Mouse (Mus musculus): ENCODE data around the gene AI467606. TPM values are rescaled to one million over a fixed set of nuclear protein-coding genes. Genes with fewer than 3 reads are reported as not detected.
"Not testable (repeated sequence)": the region's sequence is repeated elsewhere in the genome, so short reads cannot be mapped to it uniquely, and the experiment has no call there.

Gene AI467606
- polyA plus RNA-seq, 1 experiment: 2.1 TPM

GRCm38 (mm10) chr7:127076188-127076587, 15.0 kb upstream of the AI467606 start:
- H3K27ac ChIP-seq (ENCODE audit: insufficient read depth, low read length): no peak overlapping the region
- H3K4me3 ChIP-seq (replicated peaks; ENCODE audit: insufficient read depth, low read depth, low read length): no peak overlapping the region
- DNase-seq: no peak
- 88% methylated on average over 5 of the region's 5 CpGs for WGBS
- TF ChIP-seq CTCF (IDR thresholded peaks at IDR 0.05; ENCODE audit: borderline replicate concordance, insufficient read depth, low read depth, low read length) (no peak), POLR2A (IDR thresholded peaks at IDR 0.05; ENCODE audit: borderline replicate concordance, insufficient read depth, low read length) (no peak)
- no peaks in the 10 kb centered on the region for H3K4me1 ChIP-seq (ENCODE audit: control insufficient read depth, insufficient read depth, low read length)
- H3K27me3 ChIP-seq (ENCODE audit: control insufficient read depth, insufficient read depth, low read length): no peaks in the 10 kb centered on the region

GRCm38 (mm10) chr7:127077692-127078091, 13.5 kb upstream of the AI467606 start:
- TF ChIP-seq CTCF (IDR thresholded peaks at IDR 0.05; ENCODE audit: borderline replicate concordance, insufficient read depth, low read depth, low read length) (no peak), POLR2A (IDR thresholded peaks at IDR 0.05; ENCODE audit: borderline replicate concordance, insufficient read depth, low read length) (no peak)
- DNase-seq: no peak
- H3K27me3 ChIP-seq (ENCODE audit: control insufficient read depth, insufficient read depth, low read length): no peaks in the 10 kb centered on the region
- H3K27ac ChIP-seq (ENCODE audit: insufficient read depth, low read length): no peak overlapping the region
- H3K4me1 ChIP-seq (ENCODE audit: control insufficient read depth, insufficient read depth, low read length): no peaks in the 10 kb centered on the region
- no peak overlapping the region for H3K4me3 ChIP-seq (replicated peaks; ENCODE audit: insufficient read depth, low read depth, low read length)
- 86% methylated on average over 3 of the region's 3 CpGs for WGBS

GRCm38 (mm10) chr7:127080045-127080444, 11.1 kb upstream of the AI467606 start:
- 59% methylated on average over 3 of the region's 3 CpGs for WGBS
- TF ChIP-seq CTCF (IDR thresholded peaks at IDR 0.05; ENCODE audit: borderline replicate concordance, insufficient read depth, low read depth, low read length): no peak
- TF ChIP-seq POLR2A (IDR thresholded peaks at IDR 0.05; ENCODE audit: borderline replicate concordance, insufficient read depth, low read length): no peak

GRCm38 (mm10) chr7:127082271-127082670, 8.9 kb upstream of the AI467606 start:
- 80% methylated on average over 8 of the region's 8 CpGs for WGBS
- H3K4me1 ChIP-seq (ENCODE audit: control insufficient read depth, insufficient read depth, low read length): no peaks in the 10 kb centered on the region
- no peak for DNase-seq
- no peak overlapping the region for H3K4me3 ChIP-seq (replicated peaks; ENCODE audit: insufficient read depth, low read depth, low read length)
- no peak for TF ChIP-seq CTCF (IDR thresholded peaks at IDR 0.05; ENCODE audit: borderline replicate concordance, insufficient read depth, low read depth, low read length)
- TF ChIP-seq POLR2A (IDR thresholded peaks at IDR 0.05; ENCODE audit: borderline replicate concordance, insufficient read depth, low read length): no peak
- no peak overlapping the region for H3K27ac ChIP-seq (ENCODE audit: insufficient read depth, low read length)
- no peaks in the 10 kb centered on the region for H3K27me3 ChIP-seq (ENCODE audit: control insufficient read depth, insufficient read depth, low read length)

More at GRCm38 (mm10) chr7:127080045-127080444, 11.1 kb upstream of the AI467606 start:
- H3K4me1 ChIP-seq (ENCODE audit: control insufficient read depth, insufficient read depth, low read length): no peaks in the 10 kb centered on the region
- H3K27ac ChIP-seq (ENCODE audit: insufficient read depth, low read length): no peak overlapping the region
- H3K4me3 ChIP-seq (replicated peaks; ENCODE audit: insufficient read depth, low read depth, low read length): no peak overlapping the region
- no peak for DNase-seq
- no peaks in the 10 kb centered on the region for H3K27me3 ChIP-seq (ENCODE audit: control insufficient read depth, insufficient read depth, low read length)

- no peak overlapping the region for H3K27ac ChIP-seq (ENCODE audit: insufficient read depth, low read length)
- 61% methylated on average over 2 of the region's 2 CpGs for WGBS
- no peaks in the 10 kb centered on the region for H3K4me1 ChIP-seq (ENCODE audit: control insufficient read depth, insufficient read depth, low read length)
- H3K27me3 ChIP-seq (ENCODE audit: control insufficient read depth, insufficient read depth, low read length): no peaks in the 10 kb centered on the region
- no peak for TF ChIP-seq POLR2A (IDR thresholded peaks at IDR 0.05; ENCODE audit: borderline replicate concordance, insufficient read depth, low read length)
- TF ChIP-seq CTCF (IDR thresholded peaks at IDR 0.05; ENCODE audit: borderline replicate concordance, insufficient read depth, low read depth, low read length): no peak
- no peak for DNase-seq
- no peak overlapping the region for H3K4me3 ChIP-seq (replicated peaks; ENCODE audit: insufficient read depth, low read depth, low read length)
Observed at GRCm38 (mm10) chr7:127082995-127083394, 8.2 kb upstream of the AI467606 start.

GRCm38 (mm10) chr7:127083689-127084088, 7.5 kb upstream of the AI467606 start:
- DNase-seq: no peak
- H3K27me3 ChIP-seq (ENCODE audit: control insufficient read depth, insufficient read depth, low read length): no peaks in the 10 kb centered on the region
- WGBS: 81% methylated on average over 4 of the region's 4 CpGs

GRCm38 (mm10) chr7:127084794-127085193, 6.4 kb upstream of the AI467606 start:
- WGBS: 85% methylated on average over 2 of the region's 2 CpGs

More at GRCm38 (mm10) chr7:127083689-127084088, 7.5 kb upstream of the AI467606 start:
- Histone ChIP-seq H3K27ac (ENCODE audit: insufficient read depth, low read length) (no peak overlapping the region), H3K4me3 (replicated peaks; ENCODE audit: insufficient read depth, low read depth, low read length) (no peak overlapping the region), H3K4me1 (ENCODE audit: control insufficient read depth, insufficient read depth, low read length) (no peaks in the 10 kb centered on the region)
- TF ChIP-seq CTCF (IDR thresholded peaks at IDR 0.05; ENCODE audit: borderline replicate concordance, insufficient read depth, low read depth, low read length) (no peak), POLR2A (IDR thresholded peaks at IDR 0.05; ENCODE audit: borderline replicate concordance, insufficient read depth, low read length) (no peak)

GRCm38 (mm10) chr7:127085751-127086150, 5.4 kb upstream of the AI467606 start:
- not testable (repeated sequence) for H3K27ac ChIP-seq (ENCODE audit: insufficient read depth, low read length); H3K4me3 ChIP-seq (replicated peaks; ENCODE audit: insufficient read depth, low read depth, low read length); H3K4me1 ChIP-seq (ENCODE audit: control insufficient read depth, insufficient read depth, low read length); H3K27me3 ChIP-seq (ENCODE audit: control insufficient read depth, insufficient read depth, low read length); DNase-seq
- 61% methylated on average over 6 of the region's 6 CpGs for WGBS

More at GRCm38 (mm10) chr7:127084794-127085193, 6.4 kb upstream of the AI467606 start:
- no peaks in the 10 kb centered on the region for H3K4me1 ChIP-seq (ENCODE audit: control insufficient read depth, insufficient read depth, low read length)
- TF ChIP-seq CTCF (IDR thresholded peaks at IDR 0.05; ENCODE audit: borderline replicate concordance, insufficient read depth, low read depth, low read length) (no peak), POLR2A (IDR thresholded peaks at IDR 0.05; ENCODE audit: borderline replicate concordance, insufficient read depth, low read length) (no peak)
- no peak overlapping the region for H3K4me3 ChIP-seq (replicated peaks; ENCODE audit: insufficient read depth, low read depth, low read length)
- H3K27me3 ChIP-seq (ENCODE audit: control insufficient read depth, insufficient read depth, low read length): no peaks in the 10 kb centered on the region
- DNase-seq: no peak
- H3K27ac ChIP-seq (ENCODE audit: insufficient read depth, low read length): no peak overlapping the region

GRCm38 (mm10) chr7:127087278-127088010, 3.7 kb upstream of the AI467606 start, which contains the start of gene Zg16:
Gene Zg16 (minus strand): TSS chr7:127087328.
- H3K4me3 ChIP-seq (replicated peaks; ENCODE audit: insufficient read depth, low read depth, low read length); H3K4me1 ChIP-seq (ENCODE audit: control insufficient read depth, insufficient read depth, low read length); H3K27ac ChIP-seq (ENCODE audit: insufficient read depth, low read length); H3K27me3 ChIP-seq (ENCODE audit: control insufficient read depth, insufficient read depth, low read length); DNase-seq: not testable (repeated sequence)
- 78% methylated on average over 6 of the region's 6 CpGs for WGBS
